Mouse (Mus musculus): ENCODE results near the gene Myt1.

Myt1 gene

DNA sequence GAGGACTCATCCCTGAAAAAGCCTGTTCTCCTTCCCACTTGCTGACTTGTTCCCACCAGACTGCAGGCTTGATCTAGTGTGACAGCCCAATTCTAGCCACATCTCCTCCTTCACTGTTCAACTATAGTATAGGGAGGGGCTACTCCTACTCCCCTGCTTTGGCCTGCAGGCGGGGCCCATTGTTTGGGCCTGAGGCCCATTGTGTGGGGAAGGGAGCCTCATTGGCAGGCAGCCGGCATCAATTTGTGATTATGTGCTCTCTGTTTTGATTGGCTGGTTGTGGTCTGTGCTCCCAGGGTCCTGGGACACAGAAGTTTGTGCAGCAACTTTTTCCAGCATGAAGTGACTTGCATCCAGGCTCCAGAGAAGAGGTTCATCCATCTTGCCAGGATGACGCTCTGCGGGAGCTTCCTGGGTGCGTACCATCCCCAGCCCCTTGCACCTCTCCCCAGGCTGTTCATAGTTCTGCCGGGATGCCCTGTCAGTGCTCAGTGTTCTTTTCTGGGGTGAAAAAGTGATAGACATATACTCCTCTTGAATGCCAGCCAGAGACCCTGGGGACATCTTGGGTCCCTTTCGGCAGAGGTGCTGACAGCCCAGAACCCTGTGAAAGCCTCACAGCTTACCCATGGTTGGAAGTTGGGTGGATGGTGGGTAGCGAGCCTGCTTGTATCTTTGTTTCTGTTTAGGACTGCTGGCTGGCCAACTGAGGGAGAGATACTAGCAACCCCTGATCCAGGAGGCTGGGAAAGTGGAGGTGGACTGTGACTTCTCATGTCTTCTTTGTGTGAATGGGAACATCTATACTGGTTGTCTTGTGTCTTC is at the start of gene Myt1:
TSS of gene Myt1 (plus strand) at position 327 of the 825 bp plus-strand sequence.
- DNase-seq (ENCODE audit: low spot score) = no peak

DNA sequence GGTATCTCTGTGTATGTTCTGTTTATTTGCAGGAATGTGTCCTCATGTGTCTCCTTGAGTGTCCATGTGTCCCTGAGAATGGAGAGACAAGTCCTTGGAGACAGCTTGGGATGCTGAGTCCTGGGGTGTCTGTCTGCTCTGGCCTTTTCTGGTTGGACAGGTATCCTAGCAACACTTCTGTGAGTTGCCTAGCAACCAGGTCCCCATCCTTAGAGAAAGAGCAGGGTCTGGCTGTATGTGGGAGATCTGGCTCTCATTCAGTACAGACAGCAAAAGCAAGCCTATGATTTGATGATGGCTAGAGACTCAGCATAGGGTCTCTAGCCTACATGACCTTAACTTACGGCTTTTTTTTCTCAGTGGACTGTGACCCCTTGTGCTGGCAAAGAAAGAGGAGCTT is 49.4 kb upstream of the Myt1 start:
- no peak for DNase-seq (ENCODE audit: low spot score)

GRCm38 (mm10) chr2:181714903-181715326 is 48.2 kb upstream of the Myt1 start, which contains the start of gene Oprl1:
TSS of gene Oprl1 (plus strand) at chr2:181715016.
- DNase-seq (ENCODE audit: low spot score) = no peak

DNA sequence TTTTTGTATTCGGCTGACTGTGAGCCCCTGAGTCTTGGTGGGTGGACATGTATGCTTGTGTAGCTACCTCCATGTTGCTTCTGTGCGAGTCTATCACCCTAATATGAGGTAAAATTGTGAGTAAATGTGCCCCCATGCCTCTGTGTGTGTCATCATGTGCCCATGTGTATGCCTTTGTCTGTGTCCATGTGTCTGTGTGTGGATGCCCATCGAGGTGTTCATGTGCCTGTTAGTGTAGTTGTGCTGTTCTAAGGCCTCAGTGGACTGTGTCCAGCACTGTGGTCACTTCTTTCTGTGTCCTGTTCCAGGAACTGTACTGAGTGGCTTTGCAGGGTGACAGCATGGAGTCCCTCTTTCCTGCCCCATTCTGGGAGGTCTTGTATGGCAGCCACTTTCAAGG is 47.8 kb upstream of the Myt1 start:
- no peak for DNase-seq (ENCODE audit: low spot score)

- no peak for DNase-seq (ENCODE audit: low spot score)
Measured at GRCm38 (mm10) chr2:181716991-181717390, 46.1 kb upstream of the Myt1 start.

- DNase-seq (ENCODE audit: low spot score) = no peak
Measured at GRCm38 (mm10) chr2:181720061-181720460, 43.1 kb upstream of the Myt1 start.

GRCm38 (mm10) chr2:181721200-181721599 is 41.9 kb upstream of the Myt1 start:
- DNase-seq (ENCODE audit: low spot score) = no peak

DNA sequence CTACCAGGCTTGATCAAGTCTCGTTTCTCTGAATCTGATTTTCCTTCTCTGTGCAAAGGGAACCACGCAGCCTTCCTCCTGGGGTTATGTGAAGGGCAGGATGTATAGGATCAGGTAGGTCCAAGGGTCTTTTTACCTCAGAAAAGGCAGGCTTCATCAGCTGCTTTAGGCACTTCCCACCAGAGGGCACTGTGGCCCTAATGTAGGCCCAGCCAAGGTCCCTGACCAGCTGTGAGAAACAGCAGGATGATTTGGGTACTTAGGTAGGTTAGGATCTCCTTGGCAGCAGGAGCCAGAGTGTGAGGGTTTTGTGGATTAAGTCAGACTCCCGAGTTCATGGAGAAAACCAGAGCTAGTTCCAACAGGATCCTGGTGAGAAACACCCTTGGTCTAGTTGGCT is 40.9 kb upstream of the Myt1 start:
- DNase-seq (ENCODE audit: low spot score) = no peak

GRCm38 (mm10) chr2:181727659-181728262 is 35.4 kb upstream of the Myt1 start:
- DNase-seq (ENCODE audit: low spot score) = no peak

DNA sequence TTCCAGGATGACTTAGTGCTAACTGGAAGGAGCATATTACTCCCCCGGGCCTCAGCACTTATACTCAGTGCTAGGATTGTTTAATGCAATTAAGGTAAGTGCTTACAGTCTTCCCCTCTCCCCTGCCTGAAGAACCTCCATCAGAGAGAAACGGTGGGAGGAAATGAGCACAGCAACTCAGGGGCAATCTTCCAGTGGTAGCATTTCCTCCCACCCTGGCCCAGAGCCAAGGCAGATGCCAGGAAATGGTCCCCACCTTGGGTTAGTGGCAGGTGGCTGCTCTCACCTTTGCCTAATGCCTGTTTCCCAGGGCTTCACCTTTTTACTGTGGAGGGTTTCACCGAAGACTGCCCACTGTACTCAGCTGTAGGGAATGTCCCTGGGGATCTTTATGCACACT is 33.1 kb upstream of the Myt1 start:
- DNase-seq (ENCODE audit: low spot score) = no peak

- no peak for DNase-seq (ENCODE audit: low spot score)
Measured at GRCm38 (mm10) chr2:181752626-181753025, 10.5 kb upstream of the Myt1 start.

DNA sequence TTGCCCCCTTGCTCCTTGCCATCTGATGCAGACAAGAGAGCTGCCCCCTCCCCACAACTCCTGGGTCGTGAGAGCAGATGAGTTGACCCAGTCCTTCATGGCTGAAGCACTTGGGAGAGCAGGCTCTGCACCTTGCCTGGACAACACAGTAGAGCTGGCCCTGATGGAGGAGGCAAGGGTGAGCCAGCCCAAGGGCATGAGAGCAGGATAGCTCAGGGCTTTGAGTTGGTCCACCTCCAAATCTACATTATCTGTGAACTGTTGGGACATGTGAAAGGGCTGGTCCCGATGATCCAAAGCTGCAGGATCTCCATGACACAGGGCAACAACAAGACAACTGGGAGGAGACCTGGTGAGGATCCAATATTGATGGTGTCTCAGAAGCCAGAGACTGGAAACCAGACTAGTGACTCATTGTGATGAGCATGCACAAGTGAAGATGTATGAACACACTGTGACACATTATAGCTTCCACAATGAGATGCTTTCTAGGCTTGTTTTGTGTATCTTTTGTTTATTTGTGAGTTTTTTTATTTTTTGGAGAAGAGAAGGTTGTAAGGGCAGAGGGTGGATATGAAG is 4.9 kb upstream of the Myt1 start:
- no peak for DNase-seq (ENCODE audit: low spot score)

DNA sequence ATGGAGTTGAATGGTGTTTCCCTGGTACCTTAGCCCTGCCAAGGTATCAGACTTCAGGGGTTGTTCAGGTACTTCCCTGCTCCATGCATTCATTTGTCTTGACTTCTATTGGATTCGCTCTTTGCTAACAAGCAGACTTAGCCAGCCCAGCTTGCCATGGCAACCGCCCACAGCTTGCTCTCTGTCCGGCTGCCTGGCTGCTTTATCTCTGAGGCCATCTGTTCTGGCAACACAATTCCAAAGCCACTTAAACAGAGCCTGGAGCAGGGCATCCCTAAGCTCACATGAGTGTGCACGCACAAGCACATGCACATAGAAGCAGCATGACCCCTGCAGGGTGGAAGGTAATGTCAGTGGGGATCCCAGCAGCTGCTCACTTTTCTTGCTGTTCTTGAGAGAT is 4.1 kb upstream of the Myt1 start:
- no peak for DNase-seq (ENCODE audit: low spot score)

DNA sequence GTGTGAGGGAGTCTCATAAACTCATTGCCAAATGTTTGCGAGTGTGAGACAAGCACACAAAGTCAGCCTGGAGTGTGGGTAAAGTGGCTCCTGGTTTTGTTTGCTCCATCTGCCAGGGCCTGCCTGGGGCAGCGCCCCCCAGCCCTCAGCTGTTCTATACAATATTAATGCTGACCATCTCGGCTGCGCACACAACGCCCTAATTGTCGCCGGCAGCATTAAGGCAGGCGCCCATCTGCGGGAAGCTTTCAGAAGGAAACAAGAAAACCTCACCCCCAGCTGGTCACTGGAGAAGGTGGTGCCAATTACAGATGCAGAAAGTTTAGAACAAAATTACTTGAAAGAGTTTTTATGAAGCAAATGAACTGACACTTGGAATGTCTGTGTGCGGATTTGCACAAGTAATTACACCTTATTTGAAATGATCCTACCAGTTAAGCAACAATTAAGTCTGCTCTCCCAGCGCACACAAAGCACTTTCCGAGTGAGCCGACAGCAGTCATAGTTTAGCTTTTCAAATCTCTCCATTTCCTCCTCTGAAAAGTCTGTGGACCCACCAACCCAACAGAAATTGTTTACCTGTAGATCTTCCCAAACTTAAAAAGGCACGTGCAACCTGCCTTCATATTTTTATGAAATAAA is 875 bp downstream of the Myt1 start:
- DNase-seq (ENCODE audit: low spot score) = no peak

DNA sequence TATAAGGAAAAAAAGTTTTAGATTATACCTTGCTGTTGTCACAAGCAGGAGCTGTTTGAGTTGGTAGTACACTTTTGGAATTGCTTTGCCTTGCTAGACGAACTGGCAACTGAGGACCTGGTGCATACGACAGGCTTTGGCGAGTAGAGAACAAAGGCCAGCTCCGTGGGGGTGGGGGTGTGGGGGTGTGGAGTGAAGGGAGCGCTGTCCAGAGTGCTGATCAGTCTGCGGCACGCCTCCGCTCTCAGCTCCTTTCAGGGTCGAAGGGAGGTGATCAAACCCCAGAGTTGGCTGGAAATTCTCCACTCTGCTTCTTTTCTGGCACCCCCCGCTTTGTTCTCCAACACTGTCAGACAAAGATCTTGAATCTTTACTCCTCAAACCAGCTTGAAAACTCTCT is 1.5 kb downstream of the Myt1 start:
- DNase-seq (ENCODE audit: low spot score) = peak; percentile 9

DNA sequence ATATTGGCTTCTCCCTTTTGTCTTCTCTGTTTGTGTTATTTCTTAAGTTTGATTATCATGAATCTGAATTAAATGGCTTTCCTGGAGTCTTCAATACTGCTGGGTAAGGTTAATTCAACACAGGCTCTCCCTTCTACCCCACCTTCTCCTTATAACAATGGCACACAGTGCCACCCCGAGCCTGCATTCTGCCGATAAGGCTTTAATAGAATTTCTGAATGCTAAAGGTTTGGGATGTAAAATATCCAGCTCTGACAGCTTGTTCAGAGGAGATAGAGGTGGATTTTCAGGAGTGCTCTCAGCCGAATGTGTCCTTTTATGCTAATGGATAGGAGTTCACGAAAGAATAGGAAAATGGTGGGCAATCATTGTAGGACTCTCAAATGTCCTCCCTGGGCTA is 2.1 kb downstream of the Myt1 start:
- DNase-seq (ENCODE audit: low spot score) = no peak

- DNase-seq (ENCODE audit: low spot score) = no peak
Measured at GRCm38 (mm10) chr2:181766672-181767557, 3.8 kb downstream of the Myt1 start.

DNA sequence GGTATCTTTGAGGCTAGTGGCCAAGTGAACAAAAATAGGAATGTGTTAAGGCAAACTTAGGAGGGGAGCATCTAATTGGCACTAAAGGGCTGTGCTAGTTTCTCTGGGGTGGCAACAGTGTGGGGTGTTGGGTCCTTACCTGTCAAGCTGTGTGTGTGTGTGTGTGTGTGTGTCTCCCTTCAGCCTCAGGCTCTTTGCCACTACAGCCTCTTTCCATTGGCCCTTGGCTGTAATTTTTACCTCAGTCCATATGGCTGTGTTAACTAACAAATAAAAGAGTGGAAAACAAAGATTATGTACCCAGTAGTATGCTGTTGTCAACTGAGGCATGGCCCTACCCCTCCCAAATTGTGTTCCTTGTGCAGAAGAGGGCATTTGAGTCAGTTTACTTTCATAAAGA is 5.3 kb downstream of the Myt1 start:
- no peak for DNase-seq (ENCODE audit: low spot score)

DNA sequence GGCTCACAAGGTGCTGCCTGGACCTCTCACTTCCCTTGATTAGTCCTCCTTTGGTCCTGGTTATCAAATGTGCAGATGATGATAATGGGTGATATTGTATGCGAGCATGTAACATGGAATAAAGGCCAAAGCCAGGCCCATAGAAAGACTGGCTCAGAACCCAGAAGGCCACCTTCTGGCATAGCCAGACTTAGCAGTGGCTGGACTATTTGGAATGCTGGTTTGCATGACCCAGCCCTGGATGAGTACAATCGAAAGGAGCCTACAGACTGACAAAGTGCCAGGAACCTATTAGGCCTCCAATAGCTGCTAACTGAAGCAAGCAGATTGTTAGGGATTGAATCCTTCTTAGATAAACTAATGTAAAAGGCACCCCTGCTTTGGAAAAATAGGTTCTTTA is 6.3 kb downstream of the Myt1 start:
- DNase-seq (ENCODE audit: low spot score) = no peak

DNA sequence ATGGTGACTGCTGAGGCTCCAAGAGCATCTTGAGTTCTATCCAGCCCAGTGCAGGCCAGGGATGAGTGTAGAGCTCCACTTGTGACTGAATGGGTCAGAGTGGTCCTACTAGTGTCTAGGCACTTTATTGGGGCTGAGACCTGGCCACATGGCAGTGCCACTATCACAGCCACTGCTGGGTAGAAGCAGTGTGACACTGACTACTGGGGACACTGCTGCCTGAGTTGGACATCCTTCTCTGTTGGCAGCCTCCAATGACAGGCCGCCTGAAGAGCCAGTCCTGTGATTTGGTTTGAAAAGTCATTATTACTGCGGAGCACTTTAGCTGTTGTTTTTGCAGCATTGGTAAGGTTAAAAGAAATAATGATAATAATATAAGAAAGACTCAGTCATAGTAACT is 10.1 kb downstream of the Myt1 start:
- no peak for DNase-seq (ENCODE audit: low spot score)

DNA sequence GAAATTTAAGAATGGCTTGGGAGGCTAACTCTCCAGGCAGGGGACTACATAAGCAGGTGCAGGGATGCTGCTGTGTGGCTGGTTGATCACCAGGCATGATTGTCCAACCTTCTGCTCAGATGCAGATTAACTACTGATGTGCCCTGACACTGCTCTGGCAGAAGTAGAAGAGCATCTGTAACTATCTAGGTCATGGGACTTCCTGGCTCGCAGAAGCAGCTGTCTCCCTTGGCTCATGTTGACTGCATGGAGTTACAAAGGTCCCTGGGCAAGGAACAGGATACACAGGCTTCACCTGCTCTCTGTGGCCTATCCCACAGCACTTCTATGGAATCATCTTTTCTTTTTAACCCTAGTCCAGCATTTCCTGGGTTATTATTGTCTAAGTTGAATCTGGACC is 12.7 kb downstream of the Myt1 start:
- no peak for DNase-seq (ENCODE audit: low spot score)

GRCm38 (mm10) chr2:181777715-181778114 is 14.6 kb downstream of the Myt1 start:
- peak; percentile 4 for DNase-seq (ENCODE audit: low spot score)
